Mouse (Mus musculus): ENCODE measurements around the gene Ptpra. TPM values are rescaled to one million over a fixed set of nuclear protein-coding genes. Genes with fewer than 3 reads are reported as not detected.
A peak's percentile ranks its signal among the peaks of the same experiment; 100 is the strongest.

The Ptpra gene
- polyA plus RNA-seq, 1 experiment: 57.9 TPM

- Histone ChIP-seq H3K4me2 (ENCODE audit: low read depth) (no peak overlapping the region), H3ac (ENCODE audit: control insufficient read depth, insufficient read length) (no peak overlapping the region), H3K36me3 (ENCODE audit: control insufficient read depth, insufficient read depth) (no peaks in the 10 kb centered on the region), H3K4me3 (no peak overlapping the region), H3K27me3 (ENCODE audit: control insufficient read depth, insufficient read depth, insufficient read length) (no peaks in the 10 kb centered on the region), H3K79me2 (ENCODE audit: control insufficient read depth, insufficient read depth) (peaks cover 93% of the 10 kb centered on the region)
- TF ChIP-seq SRF (IDR thresholded peaks at IDR 0.05; ENCODE audit: control insufficient read depth, insufficient read length, low read depth) (no peak), MYOG (IDR thresholded peaks at IDR 0.05; ENCODE audit: control insufficient read depth in 1 of 3, insufficient read depth in 1 of 3, insufficient read length in 2 of 3, low read depth in 2 of 3) (no peak)
Measured at GRCm38 (mm10) chr2:130454748-130455370, 4.8 kb downstream of the Ptpra start.

DNA sequence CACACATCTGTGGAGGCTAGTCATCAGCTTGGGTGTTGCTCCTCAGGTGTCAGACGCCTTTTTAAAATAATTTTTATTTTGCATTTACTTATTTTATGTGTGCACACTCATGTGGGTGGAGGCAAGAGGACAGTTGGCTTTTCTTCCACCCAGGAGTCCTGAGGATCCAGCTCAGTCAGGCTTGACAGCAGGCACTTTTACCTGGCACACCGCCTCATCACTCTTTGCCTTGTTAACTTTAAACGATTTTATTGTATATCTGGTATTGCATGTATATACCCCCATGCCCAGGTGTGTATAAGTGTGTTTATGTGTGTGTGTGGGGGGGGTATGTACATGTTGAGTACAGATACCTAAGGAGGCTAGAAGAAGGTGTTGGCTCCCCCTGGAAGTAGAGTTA, 7.8 kb downstream of the Ptpra start:
- Histone ChIP-seq H3K36me3 (ENCODE audit: control insufficient read depth, insufficient read depth) (no peaks in the 10 kb centered on the region), H3K27me3 (ENCODE audit: control insufficient read depth, insufficient read depth, insufficient read length) (no peaks in the 10 kb centered on the region), H3K4me3 (no peak overlapping the region), H3K79me2 (ENCODE audit: control insufficient read depth, insufficient read depth) (peaks cover 98% of the 10 kb centered on the region), H3ac (ENCODE audit: control insufficient read depth, insufficient read length) (no peak overlapping the region), H3K4me2 (ENCODE audit: low read depth) (no peak overlapping the region)
- no peak for TF ChIP-seq MYOD1 (IDR thresholded peaks at IDR 0.05; ENCODE audit: control insufficient read depth in 1 of 3, insufficient read length in 2 of 3, low read depth in 2 of 3)
- TF ChIP-seq E2F4 (IDR thresholded peaks at IDR 0.05; ENCODE audit: insufficient read depth): no peak
- TF ChIP-seq SRF (IDR thresholded peaks at IDR 0.05; ENCODE audit: control insufficient read depth, insufficient read length, low read depth): no peak
- TF ChIP-seq TCF3 (IDR thresholded peaks at IDR 0.05; ENCODE audit: insufficient read length, low read depth): no peak
- no peak for TF ChIP-seq TCF12 (IDR thresholded peaks at IDR 0.05; ENCODE audit: insufficient read depth, poor library complexity, severe bottlenecking)
- no peak for TF ChIP-seq MAX (IDR thresholded peaks at IDR 0.05; ENCODE audit: low read depth)
- no peak for TF ChIP-seq POLR2AphosphoS2 (IDR thresholded peaks at IDR 0.05; ENCODE audit: insufficient read length, low read depth)
- no peak for TF ChIP-seq REST (IDR thresholded peaks at IDR 0.05; ENCODE audit: insufficient read depth, insufficient read length)
- no peak for TF ChIP-seq CEBPB (IDR thresholded peaks at IDR 0.05; ENCODE audit: insufficient read depth, poor library complexity, severe bottlenecking)

- Histone ChIP-seq H3K4me2 (ENCODE audit: low read depth) (peak overlapping the region; percentile 19), H3K4me3 (no peak overlapping the region), H3K79me2 (ENCODE audit: control insufficient read depth, insufficient read depth) (peaks cover 96% of the 10 kb centered on the region), H3K36me3 (ENCODE audit: control insufficient read depth, insufficient read depth) (no peaks in the 10 kb centered on the region), H3ac (ENCODE audit: control insufficient read depth, insufficient read length) (no peak overlapping the region), H3K27me3 (ENCODE audit: control insufficient read depth, insufficient read depth, insufficient read length) (no peaks in the 10 kb centered on the region)
- TF ChIP-seq CEBPB (IDR thresholded peaks at IDR 0.05; ENCODE audit: insufficient read depth, poor library complexity, severe bottlenecking) (no peak), MYOD1 (IDR thresholded peaks at IDR 0.05; ENCODE audit: control insufficient read depth in 1 of 3, insufficient read length in 2 of 3, low read depth in 2 of 3) (no peak), POLR2A (IDR thresholded peaks at IDR 0.05; ENCODE audit: insufficient read length, low read depth) (no peak), POLR2AphosphoS2 (IDR thresholded peaks at IDR 0.05; ENCODE audit: insufficient read length, low read depth) (no peak), REST (IDR thresholded peaks at IDR 0.05; ENCODE audit: insufficient read depth, insufficient read length) (no peak), TCF3 (IDR thresholded peaks at IDR 0.05; ENCODE audit: insufficient read length, low read depth) (no peak), TCF12 (IDR thresholded peaks at IDR 0.05; ENCODE audit: insufficient read depth, poor library complexity, severe bottlenecking) (no peak), MYOG (IDR thresholded peaks at IDR 0.05; ENCODE audit: control insufficient read depth in 1 of 3, insufficient read depth in 1 of 3, insufficient read length in 2 of 3, low read depth in 2 of 3) (no peak), USF1 (IDR thresholded peaks at IDR 0.05; ENCODE audit: low read depth) (no peak), E2F4 (IDR thresholded peaks at IDR 0.05; ENCODE audit: insufficient read depth) (no peak), SRF (IDR thresholded peaks at IDR 0.05; ENCODE audit: control insufficient read depth, insufficient read length, low read depth) (no peak), MAX (IDR thresholded peaks at IDR 0.05; ENCODE audit: low read depth) (no peak)
Measured at GRCm38 (mm10) chr2:130459576-130459975, 9.5 kb downstream of the Ptpra start.

DNA sequence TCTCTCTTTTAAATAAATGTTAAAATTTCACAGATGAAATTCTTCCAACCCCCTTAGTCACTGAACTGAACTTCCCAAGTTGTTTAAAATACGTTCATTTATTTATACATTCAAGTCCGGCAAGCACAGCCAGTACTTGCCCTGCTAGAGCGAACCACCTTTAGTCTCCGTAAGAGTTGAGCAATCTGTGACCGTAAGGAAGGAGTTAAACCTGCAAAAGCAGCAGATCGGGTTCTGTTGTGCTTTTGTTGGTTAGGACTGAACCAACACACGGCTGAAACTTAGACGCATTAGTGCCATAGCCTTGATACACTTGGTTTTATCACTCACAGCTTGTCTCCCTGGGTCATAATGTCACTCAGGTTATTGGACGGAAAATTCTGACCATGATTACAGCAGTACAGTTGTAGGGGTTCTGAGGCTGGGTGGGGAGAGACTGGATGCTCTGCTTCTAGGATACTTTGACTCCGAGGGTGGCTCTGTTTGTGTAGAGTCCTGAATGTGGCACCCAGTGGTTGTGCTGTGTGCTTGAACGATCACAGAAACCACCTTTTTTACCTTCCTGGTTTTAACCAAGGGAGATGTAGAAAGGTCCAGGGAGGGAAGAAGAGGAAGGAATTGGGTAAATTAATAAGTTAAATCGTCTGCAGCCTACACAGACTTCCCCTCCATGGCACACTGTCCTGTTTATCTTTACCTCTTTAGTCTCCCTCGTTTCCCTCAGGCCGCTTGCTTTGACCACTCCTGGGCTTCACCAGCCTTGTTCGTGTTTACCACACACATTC, 11.4 kb downstream of the Ptpra start:
- Histone ChIP-seq H3ac (ENCODE audit: control insufficient read depth, insufficient read length) (no peak overlapping the region), H3K4me3 (no peak overlapping the region), H3K36me3 (ENCODE audit: control insufficient read depth, insufficient read depth) (no peaks in the 10 kb centered on the region), H3K79me2 (ENCODE audit: control insufficient read depth, insufficient read depth) (peaks cover 96% of the 10 kb centered on the region), H3K4me2 (ENCODE audit: low read depth) (no peak overlapping the region), H3K27me3 (ENCODE audit: control insufficient read depth, insufficient read depth, insufficient read length) (no peaks in the 10 kb centered on the region)
- TF ChIP-seq SRF (IDR thresholded peaks at IDR 0.05; ENCODE audit: control insufficient read depth, insufficient read length, low read depth): no peak
- TF ChIP-seq MYOG (IDR thresholded peaks at IDR 0.05; ENCODE audit: control insufficient read depth in 1 of 3, insufficient read depth in 1 of 3, insufficient read length in 2 of 3, low read depth in 2 of 3): no peak
- no peak for TF ChIP-seq TCF12 (IDR thresholded peaks at IDR 0.05; ENCODE audit: insufficient read depth, poor library complexity, severe bottlenecking)
- no peak for TF ChIP-seq MAX (IDR thresholded peaks at IDR 0.05; ENCODE audit: low read depth)
- TF ChIP-seq MYOD1 (IDR thresholded peaks at IDR 0.05; ENCODE audit: control insufficient read depth in 1 of 3, insufficient read length in 2 of 3, low read depth in 2 of 3): no peak
- TF ChIP-seq E2F4 (IDR thresholded peaks at IDR 0.05; ENCODE audit: insufficient read depth): no peak
- no peak for TF ChIP-seq USF1 (IDR thresholded peaks at IDR 0.05; ENCODE audit: low read depth)
- no peak for TF ChIP-seq POLR2AphosphoS2 (IDR thresholded peaks at IDR 0.05; ENCODE audit: insufficient read length, low read depth)
- no peak for TF ChIP-seq REST (IDR thresholded peaks at IDR 0.05; ENCODE audit: insufficient read depth, insufficient read length)
- TF ChIP-seq CEBPB (IDR thresholded peaks at IDR 0.05; ENCODE audit: insufficient read depth, poor library complexity, severe bottlenecking): no peak
- no peak for TF ChIP-seq TCF3 (IDR thresholded peaks at IDR 0.05; ENCODE audit: insufficient read length, low read depth)
- no peak for TF ChIP-seq POLR2A (IDR thresholded peaks at IDR 0.05; ENCODE audit: insufficient read length, low read depth)

All from myocyte (in vitro differentiated cells).